Mouse (Mus musculus): Measurements from ENCODE around the gene Spp1. TPM values are rescaled to one million over a fixed set of nuclear protein-coding genes. Genes with fewer than 3 reads are reported as not detected.

The Spp1 gene
- polyA plus RNA-seq, 1 experiment = 5.1 TPM

- no peaks in the 10 kb centered on the region for H3K4me1 ChIP-seq (replicated peaks; ENCODE audit: control insufficient read depth, insufficient read depth, low read length)
- no peak for DNase-seq
- WGBS = 9% methylated on average over 8 of the region's 8 CpGs
- H3K4me3 ChIP-seq (ENCODE audit: control insufficient read depth, insufficient read depth, low read length) = no peak overlapping the region
- no peaks in the 10 kb centered on the region for H3K36me3 ChIP-seq (ENCODE audit: control insufficient read depth, insufficient read depth, low read length)
- H3K27ac ChIP-seq (ENCODE audit: control insufficient read depth, insufficient read depth, low read length) = no peak overlapping the region
- TF ChIP-seq CTCF (IDR thresholded peaks at IDR 0.05; ENCODE audit: borderline replicate concordance, control insufficient read depth, extremely low read depth, insufficient read depth, low read length, poor library complexity) (no peak), POLR2A (IDR thresholded peaks at IDR 0.05; ENCODE audit: control insufficient read depth, extremely low read depth, insufficient read depth, low read length, poor library complexity) (no peak)
- no peaks in the 10 kb centered on the region for H3K27me3 ChIP-seq (ENCODE audit: control insufficient read depth, insufficient read depth, low read length)
Measured at GRCm38 (mm10) chr5:104425949-104426348, 9.0 kb upstream of the Spp1 start.

DNA sequence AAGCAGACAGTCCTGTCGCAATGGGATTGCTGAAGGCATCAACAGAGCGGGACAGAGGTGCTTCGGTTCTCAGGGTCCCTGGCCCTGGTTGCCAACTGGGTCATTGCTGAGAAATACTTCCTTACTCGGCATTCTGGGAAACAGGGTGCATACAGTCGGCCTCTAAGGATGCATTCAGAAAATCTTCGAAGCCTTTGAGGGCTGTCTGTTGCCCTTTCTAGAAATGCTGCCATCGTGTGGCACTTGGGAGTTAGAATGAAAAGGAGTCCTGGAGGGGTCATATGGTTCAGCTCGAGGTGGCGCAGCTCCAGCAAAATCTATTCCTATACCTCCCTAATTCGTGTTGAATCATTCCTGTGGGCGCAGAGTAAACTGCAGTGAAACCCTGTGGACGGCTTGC lies 2.0 kb upstream of the Spp1 start:
- WGBS = 37% methylated on average over 12 of the region's 12 CpGs
- DNase-seq = no peak
- Histone ChIP-seq H3K4me1 (replicated peaks; ENCODE audit: control insufficient read depth, insufficient read depth, low read length) (no peaks in the 10 kb centered on the region), H3K4me3 (ENCODE audit: control insufficient read depth, insufficient read depth, low read length) (no peak overlapping the region), H3K27me3 (ENCODE audit: control insufficient read depth, insufficient read depth, low read length) (no peaks in the 10 kb centered on the region; the same call in 1 of the 2 replicates), H3K27ac (ENCODE audit: control insufficient read depth, insufficient read depth, low read length) (no peak overlapping the region), H3K36me3 (ENCODE audit: control insufficient read depth, insufficient read depth, low read length) (no peaks in the 10 kb centered on the region)
- no peak for TF ChIP-seq CTCF (IDR thresholded peaks at IDR 0.05; ENCODE audit: borderline replicate concordance, control insufficient read depth, extremely low read depth, insufficient read depth, low read length, poor library complexity)
- no peak for TF ChIP-seq POLR2A (IDR thresholded peaks at IDR 0.05; ENCODE audit: control insufficient read depth, extremely low read depth, insufficient read depth, low read length, poor library complexity)

DNA sequence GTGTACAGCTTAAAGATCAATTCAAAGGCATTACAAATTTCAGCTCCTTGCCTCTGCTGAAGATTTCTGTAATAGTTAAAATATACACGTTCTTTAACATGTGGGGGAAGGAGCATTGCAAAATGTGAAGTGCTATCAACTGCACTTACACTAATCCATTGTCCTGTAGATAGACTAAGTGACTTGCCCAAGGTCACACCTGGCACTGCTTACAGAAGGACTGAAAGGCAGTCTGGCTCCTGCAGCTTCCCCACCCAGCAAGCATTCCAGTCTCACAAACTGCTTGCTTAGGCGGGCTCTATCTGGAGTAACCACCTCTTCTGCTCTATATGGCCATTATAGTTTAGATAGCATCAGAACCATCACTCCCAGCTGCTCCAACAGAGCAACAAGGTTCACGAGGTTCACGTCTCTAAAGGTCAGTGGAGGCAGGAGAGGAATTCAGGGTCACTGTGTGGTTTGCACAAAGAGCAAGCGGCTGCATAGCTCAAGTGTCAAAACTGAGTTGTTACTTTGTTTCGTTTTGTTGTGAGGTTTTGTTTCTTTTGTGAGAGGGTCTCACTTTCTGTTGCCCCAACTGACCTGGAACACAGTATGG lies 851 bp upstream of the Spp1 start:
- Histone ChIP-seq H3K36me3 (ENCODE audit: control insufficient read depth, insufficient read depth, low read length) (no peaks in the 10 kb centered on the region), H3K27me3 (ENCODE audit: control insufficient read depth, insufficient read depth, low read length) (no peaks in the 10 kb centered on the region; the same call in 1 of the 2 replicates), H3K27ac (ENCODE audit: control insufficient read depth, insufficient read depth, low read length) (no peak overlapping the region), H3K4me3 (ENCODE audit: control insufficient read depth, insufficient read depth, low read length) (no peak overlapping the region), H3K4me1 (replicated peaks; ENCODE audit: control insufficient read depth, insufficient read depth, low read length) (no peaks in the 10 kb centered on the region)
- no peak for TF ChIP-seq CTCF (IDR thresholded peaks at IDR 0.05; ENCODE audit: borderline replicate concordance, control insufficient read depth, extremely low read depth, insufficient read depth, low read length, poor library complexity)
- no peak for TF ChIP-seq POLR2A (IDR thresholded peaks at IDR 0.05; ENCODE audit: control insufficient read depth, extremely low read depth, insufficient read depth, low read length, poor library complexity)
- 40% methylated on average over 6 of the region's 6 CpGs for WGBS
- no peak for DNase-seq

DNA sequence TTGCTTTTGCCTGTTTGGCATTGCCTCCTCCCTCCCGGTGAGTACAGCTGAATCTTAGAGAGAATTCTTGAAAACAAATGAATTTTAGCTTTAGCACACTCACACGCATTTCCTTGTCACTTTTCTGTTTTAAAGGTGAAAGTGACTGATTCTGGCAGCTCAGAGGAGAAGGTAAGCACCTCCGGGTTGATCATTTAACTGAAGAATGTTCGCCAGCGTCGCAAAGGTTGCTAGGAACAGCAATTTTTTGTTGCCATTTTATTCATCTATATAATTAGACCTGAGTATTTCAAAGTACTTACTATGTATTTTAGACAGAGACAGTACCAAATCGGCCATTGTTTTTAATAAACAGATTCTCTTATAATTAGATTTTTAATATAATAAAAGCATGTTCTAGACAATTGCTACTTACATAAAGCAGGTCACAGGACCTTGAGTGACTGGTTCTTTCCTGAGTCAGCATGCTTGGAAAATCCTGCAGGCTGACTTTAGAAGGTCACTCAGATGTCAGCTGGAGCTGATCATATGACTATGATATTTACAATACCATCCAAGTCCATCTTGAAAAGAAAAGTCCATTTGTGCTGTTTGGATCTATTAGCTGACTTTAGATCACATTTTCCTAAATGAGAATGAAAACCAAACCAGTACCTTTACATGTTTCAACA lies 1.6 kb downstream of the Spp1 start:
- 95% methylated on average over 7 of the region's 7 CpGs for WGBS
- no peak overlapping the region for H3K27ac ChIP-seq (ENCODE audit: control insufficient read depth, insufficient read depth, low read length)
- H3K4me3 ChIP-seq (ENCODE audit: control insufficient read depth, insufficient read depth, low read length) = no peak overlapping the region
- H3K4me1 ChIP-seq (replicated peaks; ENCODE audit: control insufficient read depth, insufficient read depth, low read length) = no peaks in the 10 kb centered on the region
- DNase-seq = no peak
- no peak for TF ChIP-seq CTCF (IDR thresholded peaks at IDR 0.05; ENCODE audit: borderline replicate concordance, control insufficient read depth, extremely low read depth, insufficient read depth, low read length, poor library complexity)
- no peaks in the 10 kb centered on the region for H3K36me3 ChIP-seq (ENCODE audit: control insufficient read depth, insufficient read depth, low read length)
- no peaks in the 10 kb centered on the region; the same call in 1 of the 2 replicates for H3K27me3 ChIP-seq (ENCODE audit: control insufficient read depth, insufficient read depth, low read length)

DNA sequence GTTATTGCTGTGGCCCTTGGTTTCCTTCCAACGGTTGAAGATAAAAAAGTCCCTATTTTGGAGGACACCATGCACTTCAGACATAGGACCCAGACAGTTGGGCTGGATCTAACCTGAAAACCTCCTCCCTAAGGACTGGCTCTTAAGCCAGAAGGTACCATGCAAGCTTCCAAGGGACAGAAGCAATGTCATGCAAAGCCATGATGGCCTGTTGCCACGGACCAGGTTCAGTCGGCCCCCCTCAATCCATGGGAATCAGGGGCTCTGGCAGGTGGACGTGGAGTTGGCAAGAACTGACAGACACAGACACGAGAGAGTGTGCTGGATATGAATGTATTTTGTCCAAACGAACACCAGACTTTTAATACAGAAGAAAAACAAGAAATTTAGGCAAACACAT lies 7.5 kb downstream of the Spp1 start:
- H3K36me3 ChIP-seq (ENCODE audit: control insufficient read depth, insufficient read depth, low read length) = no peaks in the 10 kb centered on the region
- DNase-seq = no peak
- H3K27ac ChIP-seq (ENCODE audit: control insufficient read depth, insufficient read depth, low read length) = no peak overlapping the region
- no peaks in the 10 kb centered on the region for H3K27me3 ChIP-seq (ENCODE audit: control insufficient read depth, insufficient read depth, low read length)
- 91% methylated on average over 6 of the region's 6 CpGs for WGBS
- H3K4me3 ChIP-seq (ENCODE audit: control insufficient read depth, insufficient read depth, low read length) = no peak overlapping the region
- H3K4me1 ChIP-seq (replicated peaks; ENCODE audit: control insufficient read depth, insufficient read depth, low read length) = no peaks in the 10 kb centered on the region
- TF ChIP-seq CTCF (IDR thresholded peaks at IDR 0.05; ENCODE audit: borderline replicate concordance, control insufficient read depth, extremely low read depth, insufficient read depth, low read length, poor library complexity) = no peak
- no peak for TF ChIP-seq POLR2A (IDR thresholded peaks at IDR 0.05; ENCODE audit: control insufficient read depth, extremely low read depth, insufficient read depth, low read length, poor library complexity)

GRCm38 (mm10) chr5:104442850-104443249 lies 7.9 kb downstream of the Spp1 start:
- DNase-seq = no peak
- 93% methylated on average over 1 of the region's 1 CpGs for WGBS

More at GRCm38 (mm10) chr5:104442850-104443249, 7.9 kb downstream of the Spp1 start:
- no peak for TF ChIP-seq CTCF (IDR thresholded peaks at IDR 0.05; ENCODE audit: borderline replicate concordance, control insufficient read depth, extremely low read depth, insufficient read depth, low read length, poor library complexity)
- TF ChIP-seq POLR2A (IDR thresholded peaks at IDR 0.05; ENCODE audit: control insufficient read depth, extremely low read depth, insufficient read depth, low read length, poor library complexity) = no peak
- Histone ChIP-seq H3K27me3 (ENCODE audit: control insufficient read depth, insufficient read depth, low read length) (no peaks in the 10 kb centered on the region), H3K27ac (ENCODE audit: control insufficient read depth, insufficient read depth, low read length) (no peak overlapping the region), H3K4me3 (ENCODE audit: control insufficient read depth, insufficient read depth, low read length) (no peak overlapping the region), H3K36me3 (ENCODE audit: control insufficient read depth, insufficient read depth, low read length) (no peaks in the 10 kb centered on the region), H3K4me1 (replicated peaks; ENCODE audit: control insufficient read depth, insufficient read depth, low read length) (no peaks in the 10 kb centered on the region)

Data from thymus, adult 2 months (tissue).